Mouse (Mus musculus) forebrain, embryonic 14.5 days (tissue): ENCODE data around the gene Antxr1. TPM values are rescaled to one million over a fixed set of nuclear protein-coding genes. Genes with fewer than 3 reads are reported as not detected.
A peak's percentile ranks its signal among the peaks of the same experiment; 100 is the strongest.

Experiments used
- ATAC-seq: fragments of 200-750 bp; cut with Nextera tagmentation; 2 replicates; pipeline ENCODE4 v1.8.0; 2017; ENCODE audit warnings: mild to moderate bottlenecking, moderate library complexity
- DNase-seq: peaks from one replicate; pipeline ENCODE4 v3.0.0-alpha.2; 2015; ENCODE audit warnings: low spot score
- H3K27ac ChIP-seq: fragments of 300-500 bp; sonication (generic); 2 replicates; pipeline ENCODE4 v1.5.1; 2014; ENCODE audit warnings: low read depth, mild to moderate bottlenecking, control low read depth, low read length, moderate library complexity
- H3K27me3 ChIP-seq: fragments of 300-500 bp; sonication (generic); replicated peaks from 2 replicates; pipeline ENCODE4 v1.6.1; 2014; ENCODE audit warnings: low read length, control low read depth, mixed read lengths; ENCODE audit not compliant: control insufficient read depth, insufficient read depth
- H3K36me3 ChIP-seq: fragments of 300-500 bp; sonication (generic); 2 replicates; pipeline ENCODE4 v1.6.1; 2014; ENCODE audit warnings: low read length, control low read depth; ENCODE audit not compliant: control insufficient read depth, insufficient read depth
- H3K4me1 ChIP-seq: fragments of 300-500 bp; sonication (generic); 2 replicates; pipeline ENCODE4 v1.6.1; 2014; ENCODE audit warnings: antibody characterized with exemption, low read length, control low read depth; ENCODE audit not compliant: control insufficient read depth, insufficient read depth
- H3K4me2 ChIP-seq: fragments of 300-500 bp; sonication (generic); 2 replicates; pipeline ENCODE4 v1.6.1; 2014; ENCODE audit warnings: mild to moderate bottlenecking, control low read depth, low read length
- H3K4me3 ChIP-seq: fragments of 300-500 bp; sonication (generic); 2 replicates; pipeline ENCODE4 v1.5.1; 2014; ENCODE audit warnings: low read depth, low read length, control low read depth
- H3K9ac ChIP-seq: fragments of 300-500 bp; sonication (generic); 2 replicates; pipeline ENCODE4 v1.6.1; 2014; ENCODE audit warnings: mild to moderate bottlenecking, low read length, control low read depth, moderate library complexity
- H3K9me3 ChIP-seq: fragments of 300-500 bp; sonication (generic); replicated peaks from 2 replicates; pipeline ENCODE4 v1.6.1; 2016; ENCODE audit warnings: low read length, control low read depth, mixed read lengths; ENCODE audit not compliant: control insufficient read depth
- WGBS: fragments of 180-500 bp; shearing (Covaris S2); extraction: QIAGEN DNeasy Blood & Tissue Kit; methylation state at CpG from one replicate; pipeline ENCODE4 v1.1.7; 2014; 5-methylcytosine and 5-hydroxymethylcytosine counted together
- polyA plus RNA-seq: library from polyadenylated mRNA; unstranded; fragments of >200 nt; fragmentation: Nextera tagmentation; extraction: Ambion mirVana; gene quantifications from 2 replicates; pipeline ENCODE4 v1.2.1, GENCODE M21; 2014

Antxr1 gene
- polyA plus RNA-seq, 1 experiment from 2014 or later: 2.3 TPM

DNA sequence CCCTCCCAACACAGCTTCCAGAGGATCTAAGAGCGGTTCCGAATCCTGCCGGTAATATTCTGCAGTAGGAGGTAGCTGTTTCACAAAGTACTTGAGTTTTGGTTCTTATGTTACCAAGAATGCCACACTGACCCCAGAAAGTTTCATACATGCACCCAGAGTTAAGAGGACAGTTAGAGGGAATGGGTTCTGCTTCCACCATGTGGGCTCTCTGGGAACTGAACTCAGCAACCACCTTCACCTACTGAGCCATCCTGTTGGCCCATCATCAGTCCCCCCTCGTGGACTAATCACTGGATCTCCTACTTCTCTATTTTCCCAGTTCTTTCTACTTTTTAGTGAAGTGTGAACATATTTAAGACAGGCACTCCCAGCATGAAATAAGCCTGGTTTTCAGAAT lies 53.9 kb downstream of the Antxr1 start:
- Histone ChIP-seq H3K27ac (no peak overlapping the region), H3K9ac (no peak overlapping the region), H3K9me3 (no peaks in the 10 kb centered on the region), H3K4me2 (no peak overlapping the region), H3K4me1 (peaks cover 9% of the 10 kb centered on the region; the same call in 1 of the 2 replicates), H3K4me3 (no peak overlapping the region), H3K27me3 (no peaks in the 10 kb centered on the region), H3K36me3 (no peaks in the 10 kb centered on the region)
- no peak for ATAC-seq
- 90% methylated on average over 4 of the region's 4 CpGs for WGBS
- DNase-seq: no peak

DNA sequence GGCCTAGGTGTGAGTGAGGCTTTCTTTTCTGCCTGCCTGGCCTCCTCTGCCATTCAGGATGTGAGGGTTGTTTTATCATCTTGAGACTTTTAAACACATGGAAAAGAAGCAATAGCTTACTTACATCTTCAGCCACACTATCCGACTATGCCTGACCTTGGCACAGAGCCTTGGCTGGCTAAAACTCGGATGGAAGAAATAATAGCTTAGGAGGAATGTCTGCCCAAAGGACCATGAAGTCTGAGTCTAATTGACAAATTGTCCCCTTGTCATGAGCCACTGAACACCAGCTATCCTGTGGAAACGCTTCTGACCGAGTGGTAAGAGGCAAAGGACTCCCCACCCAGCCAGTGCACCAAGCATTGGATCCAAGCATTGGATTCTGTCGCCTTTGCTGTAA lies 57.5 kb downstream of the Antxr1 start:
- Histone ChIP-seq H3K9ac (no peak overlapping the region), H3K4me2 (no peak overlapping the region), H3K27me3 (no peaks in the 10 kb centered on the region), H3K27ac (no peak overlapping the region), H3K4me1 (peaks cover 9% of the 10 kb centered on the region), H3K4me3 (no peak overlapping the region), H3K36me3 (0 out of 2 replicates have a peak, but pooled peaks cover 5% of the 10 kb centered on the region), H3K9me3 (no peaks in the 10 kb centered on the region)
- no peak for ATAC-seq
- no peak for DNase-seq
- 65% methylated on average over 5 of the region's 5 CpGs for WGBS

DNA sequence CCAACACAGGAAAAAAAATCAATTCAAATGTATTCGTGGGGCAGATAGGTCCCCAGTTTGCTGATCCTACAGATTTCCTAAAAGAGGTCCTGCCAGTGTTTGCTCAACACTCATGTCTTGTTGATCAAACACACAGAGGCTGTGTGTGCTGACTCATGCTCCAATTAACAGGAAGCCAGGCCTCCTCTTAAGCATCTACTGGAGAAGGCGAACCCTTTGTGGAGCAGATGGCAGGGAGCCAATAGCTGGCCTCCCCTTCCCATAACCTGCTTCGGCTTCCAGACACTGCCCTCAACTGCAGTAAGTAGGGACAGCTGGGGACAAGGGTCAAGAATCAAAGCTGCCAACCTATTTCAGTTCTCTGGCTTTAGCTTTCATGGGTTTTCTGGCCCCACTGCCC lies 58.1 kb downstream of the Antxr1 start:
- Histone ChIP-seq H3K4me2 (no peak overlapping the region), H3K9ac (no peak overlapping the region), H3K27ac (no peak overlapping the region), H3K9me3 (no peaks in the 10 kb centered on the region), H3K36me3 (0 out of 2 replicates have a peak, but pooled peaks cover 5% of the 10 kb centered on the region), H3K4me1 (peaks cover 9% of the 10 kb centered on the region), H3K27me3 (no peaks in the 10 kb centered on the region), H3K4me3 (no peak overlapping the region)
- DNase-seq: peak; percentile 76
- 6% methylated on average over 3 of the region's 3 CpGs for WGBS
- peak; percentile 62; the same call in 1 of the 2 replicates for ATAC-seq

DNA sequence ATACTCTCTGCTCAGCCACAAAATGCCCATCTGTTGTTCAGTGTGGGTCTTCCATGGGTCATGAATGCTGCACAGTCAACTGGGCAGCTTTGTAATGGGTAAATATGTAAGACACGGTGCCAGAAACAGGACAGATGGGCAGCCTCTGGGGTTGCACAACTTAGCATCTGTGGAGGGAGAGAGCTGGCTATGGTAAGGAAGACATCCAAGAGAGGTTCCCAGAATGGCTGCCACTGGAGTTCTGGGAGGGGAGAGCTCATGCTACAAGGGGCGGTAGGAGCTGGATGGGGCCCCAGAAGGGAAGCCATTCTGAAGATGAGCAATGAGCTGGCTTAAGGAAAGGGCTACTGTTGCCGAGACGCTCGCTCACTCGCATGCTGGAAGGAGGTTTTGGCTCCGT lies 58.7 kb downstream of the Antxr1 start:
- Histone ChIP-seq H3K27me3 (no peaks in the 10 kb centered on the region), H3K4me2 (no peak overlapping the region), H3K36me3 (0 out of 2 replicates have a peak, but pooled peaks cover 5% of the 10 kb centered on the region), H3K27ac (no peak overlapping the region), H3K4me1 (peaks cover 9% of the 10 kb centered on the region), H3K9ac (no peak overlapping the region), H3K4me3 (no peak overlapping the region), H3K9me3 (no peaks in the 10 kb centered on the region)
- WGBS: 82% methylated on average over 7 of the region's 7 CpGs
- ATAC-seq (no peak), DNase-seq (no peak)

DNA sequence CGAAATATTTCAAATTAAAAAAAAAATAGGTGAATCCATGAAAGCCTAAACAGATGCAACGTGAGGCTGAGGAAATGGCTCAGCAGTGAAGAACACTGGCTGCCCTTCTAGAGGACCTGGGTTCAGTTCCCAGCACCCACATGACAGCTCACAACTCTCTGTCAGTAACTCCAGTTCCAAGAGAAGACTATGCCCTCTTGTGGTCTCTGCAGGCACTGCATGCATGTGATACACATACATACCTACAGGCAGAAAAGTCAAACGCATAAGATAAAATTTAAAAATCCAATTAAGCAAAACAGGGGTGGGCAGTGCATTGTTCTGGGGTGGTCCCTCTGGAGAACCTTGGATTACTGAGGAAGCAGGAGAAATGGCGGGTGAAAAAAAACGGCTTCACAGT lies 60.8 kb downstream of the Antxr1 start:
- H3K4me2 ChIP-seq: no peak overlapping the region
- H3K9ac ChIP-seq: no peak overlapping the region
- 95% methylated on average over 5 of the region's 5 CpGs for WGBS
- no peak for ATAC-seq
- 0 out of 2 replicates have a peak, but pooled peaks cover 5% of the 10 kb centered on the region for H3K36me3 ChIP-seq
- H3K9me3 ChIP-seq: no peaks in the 10 kb centered on the region
- H3K4me1 ChIP-seq: peaks cover 9% of the 10 kb centered on the region
- H3K27me3 ChIP-seq: no peaks in the 10 kb centered on the region
- H3K4me3 ChIP-seq: no peak overlapping the region
- no peak for DNase-seq
- H3K27ac ChIP-seq: no peak overlapping the region

DNA sequence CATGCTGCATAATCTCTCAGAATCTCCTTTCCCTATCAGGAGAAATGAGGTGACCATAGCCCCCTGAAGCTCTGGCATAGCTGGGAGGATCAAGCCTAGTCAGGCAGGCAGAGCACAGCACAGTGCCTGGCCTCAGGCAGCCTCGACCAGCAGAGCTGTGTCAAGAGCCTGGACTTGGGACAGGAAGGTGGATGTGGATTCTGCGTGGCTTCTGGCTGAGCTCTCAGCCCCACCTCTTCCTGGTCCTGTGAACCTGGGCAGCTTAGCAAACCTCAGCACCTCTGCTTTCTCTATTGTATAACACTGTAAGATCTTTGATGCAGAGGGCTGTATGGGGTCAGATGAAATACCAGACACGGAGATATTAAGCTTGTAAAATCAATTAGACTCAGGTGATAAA lies 61.8 kb downstream of the Antxr1 start:
- ATAC-seq (no peak), DNase-seq (no peak)
- Histone ChIP-seq H3K27me3 (no peaks in the 10 kb centered on the region), H3K36me3 (0 out of 2 replicates have a peak, but pooled peaks cover 5% of the 10 kb centered on the region), H3K9ac (no peak overlapping the region), H3K4me1 (peaks cover 9% of the 10 kb centered on the region), H3K27ac (no peak overlapping the region), H3K4me3 (no peak overlapping the region), H3K4me2 (no peak overlapping the region), H3K9me3 (no peaks in the 10 kb centered on the region)
- 85% methylated on average over 3 of the region's 3 CpGs for WGBS

DNA sequence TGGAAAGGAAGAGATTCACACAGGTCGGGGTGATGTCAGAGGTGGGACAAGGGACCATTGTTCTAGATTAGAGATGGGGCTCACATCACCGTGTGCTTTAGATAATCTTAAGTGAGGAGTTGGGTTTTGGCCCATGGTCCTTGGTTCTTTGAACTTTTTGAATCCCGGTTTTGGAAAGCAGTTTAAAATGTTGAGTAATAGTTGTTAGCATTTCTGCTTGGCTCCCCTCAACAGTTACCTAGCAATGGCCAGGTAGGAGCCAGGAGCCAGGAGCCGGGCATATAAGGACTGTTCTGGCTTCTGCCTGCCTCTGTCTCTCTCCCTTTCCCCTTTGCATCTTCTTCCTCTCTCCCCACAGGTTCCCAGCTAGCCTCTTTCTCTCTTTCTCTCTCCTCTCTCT lies 62.5 kb downstream of the Antxr1 start:
- Histone ChIP-seq H3K27ac (no peak overlapping the region), H3K4me2 (no peak overlapping the region), H3K4me1 (peaks cover 9% of the 10 kb centered on the region), H3K9ac (no peak overlapping the region), H3K9me3 (no peaks in the 10 kb centered on the region), H3K36me3 (0 out of 2 replicates have a peak, but pooled peaks cover 5% of the 10 kb centered on the region), H3K4me3 (no peak overlapping the region), H3K27me3 (no peaks in the 10 kb centered on the region)
- ATAC-seq (no peak), DNase-seq (no peak)
- 87% methylated on average over 4 of the region's 4 CpGs for WGBS

DNA sequence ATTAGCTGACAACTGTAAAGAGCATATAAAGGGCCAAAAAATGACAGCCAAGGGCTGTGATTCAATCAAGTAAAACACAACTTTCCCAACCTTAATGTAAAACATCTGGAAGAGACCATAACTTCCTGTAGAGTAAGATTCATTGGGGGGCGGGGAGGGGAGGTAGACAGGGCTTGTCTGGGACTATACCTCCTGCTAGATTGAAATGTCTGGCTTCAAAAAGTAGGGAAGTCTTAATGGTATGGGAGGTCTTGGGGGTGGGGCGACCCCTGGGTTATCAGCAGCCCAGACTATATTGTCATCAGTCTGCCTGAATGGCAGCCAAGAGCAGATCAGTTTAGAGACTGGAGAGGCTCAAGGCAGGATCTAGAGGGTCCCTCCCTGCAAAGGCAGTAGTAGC lies 63.4 kb downstream of the Antxr1 start:
- ATAC-seq: no peak
- Histone ChIP-seq H3K27ac (no peak overlapping the region), H3K4me3 (no peak overlapping the region), H3K9ac (no peak overlapping the region), H3K4me2 (no peak overlapping the region), H3K9me3 (no peaks in the 10 kb centered on the region), H3K36me3 (0 out of 2 replicates have a peak, but pooled peaks cover 5% of the 10 kb centered on the region), H3K27me3 (no peaks in the 10 kb centered on the region), H3K4me1 (peaks cover 4% of the 10 kb centered on the region)
- DNase-seq: no peak
- 86% methylated on average over 2 of the region's 2 CpGs for WGBS

DNA sequence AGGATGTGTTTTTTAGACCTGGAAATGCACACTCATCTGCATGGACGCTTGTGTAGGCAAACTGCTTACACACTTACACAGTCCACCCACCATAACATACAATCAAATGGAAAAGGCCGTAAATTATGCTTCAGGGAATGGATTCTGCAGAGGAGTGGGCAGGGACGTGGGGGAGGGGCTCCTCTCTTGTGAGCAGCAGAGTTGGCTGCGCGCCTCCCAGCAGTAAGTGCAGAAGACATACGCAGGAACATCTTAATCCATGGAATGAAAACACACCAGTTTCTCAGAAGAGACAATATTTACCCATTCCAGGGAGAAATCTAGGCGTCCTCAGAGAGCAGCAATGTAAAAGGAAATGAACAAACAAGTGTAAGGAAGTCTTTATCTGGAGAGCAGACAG lies 65.2 kb downstream of the Antxr1 start:
- H3K36me3 ChIP-seq: 0 out of 2 replicates have a peak, but pooled peaks cover 5% of the 10 kb centered on the region
- DNase-seq: peak; percentile 57
- H3K9me3 ChIP-seq: no peaks in the 10 kb centered on the region
- no peak overlapping the region for H3K27ac ChIP-seq
- no peaks in the 10 kb centered on the region for H3K27me3 ChIP-seq
- 52% methylated on average over 7 of the region's 7 CpGs for WGBS
- no peaks in the 10 kb centered on the region; the same call in 1 of the 2 replicates for H3K4me1 ChIP-seq
- H3K9ac ChIP-seq: no peak overlapping the region
- no peak overlapping the region for H3K4me3 ChIP-seq
- no peak for ATAC-seq
- H3K4me2 ChIP-seq: no peak overlapping the region
